Mouse (Mus musculus) heart, embryonic 16.5 days (tissue): ENCODE measurements around the gene Ppp1r13b. TPM values are rescaled to one million over a fixed set of nuclear protein-coding genes. Genes with fewer than 3 reads are reported as not detected.

ENCODE experiments used
- ATAC-seq: fragments of 200-750 bp; cut with Nextera tagmentation; replicated peaks from 2 replicates; pipeline ENCODE4 v1.8.0; 2017; ENCODE audit warnings: moderate number of reproducible peaks; ENCODE audit not compliant: insufficient read depth, low FRiP score; ENCODE audit errors: extremely low read depth
- H3K27ac ChIP-seq: fragments of 300-500 bp; sonication (generic); 2 replicates; pipeline ENCODE4 v1.5.1; 2014; ENCODE audit warnings: mild to moderate bottlenecking, low read length, control low read depth, moderate library complexity
- H3K27me3 ChIP-seq: fragments of 300-500 bp; sonication (generic); 2 replicates; pipeline ENCODE4 v1.6.1; 2014; ENCODE audit warnings: low read length, mixed read lengths; ENCODE audit not compliant: control insufficient read depth, insufficient read depth
- H3K36me3 ChIP-seq: fragments of 300-500 bp; sonication (generic); 2 replicates; pipeline ENCODE4 v1.6.1; 2014; ENCODE audit not compliant: control insufficient read depth, insufficient read depth
- H3K4me1 ChIP-seq: fragments of 300-500 bp; sonication (generic); 2 replicates; pipeline ENCODE4 v1.6.1; 2014; ENCODE audit warnings: low read length, mixed read lengths; ENCODE audit not compliant: control insufficient read depth, insufficient read depth
- H3K4me2 ChIP-seq: fragments of 300-500 bp; sonication (generic); 2 replicates; pipeline ENCODE4 v1.6.1; 2014; ENCODE audit warnings: low read depth, mild to moderate bottlenecking, control low read depth, low read length
- H3K4me3 ChIP-seq: fragments of 300-500 bp; sonication (generic); 2 replicates; pipeline ENCODE4 v1.5.1; 2014; ENCODE audit warnings: mild to moderate bottlenecking, control low read depth, low read length
- H3K9ac ChIP-seq: fragments of 300-500 bp; sonication (generic); 2 replicates; pipeline ENCODE4 v1.6.1; 2014; ENCODE audit warnings: low read length, control low read depth
- H3K9me3 ChIP-seq: fragments of 300-500 bp; sonication (generic); replicated peaks from 2 replicates; pipeline ENCODE4 v1.6.1; 2016; ENCODE audit warnings: low read length; ENCODE audit not compliant: control insufficient read depth
- WGBS: fragments of 180-500 bp; shearing (Covaris S2); extraction: QIAGEN DNeasy Blood & Tissue Kit; methylation state at CpG from one replicate; pipeline ENCODE4 v1.1.7; 2014; 5-methylcytosine and 5-hydroxymethylcytosine counted together
- polyA plus RNA-seq: library from polyadenylated mRNA; unstranded; fragments of >200 nt; fragmentation: Nextera tagmentation; extraction: Ambion mirVana; gene quantifications from 2 replicates; pipeline ENCODE4 v1.2.1, GENCODE M21; 2015

The Ppp1r13b gene
- polyA plus RNA-seq, 1 experiment from 2014 or later = 11.2 TPM

- H3K4me1 ChIP-seq = peaks cover 35% of the 10 kb centered on the region
- H3K9me3 ChIP-seq = no peaks in the 10 kb centered on the region
- no peak for ATAC-seq
- H3K36me3 ChIP-seq = no peaks in the 10 kb centered on the region
- H3K4me3 ChIP-seq = peak overlapping the region; percentile 64
- peak overlapping the region; percentile 85 for H3K4me2 ChIP-seq
- WGBS = 20% methylated on average over 19 of the region's 19 CpGs
- no peaks in the 10 kb centered on the region for H3K27me3 ChIP-seq
- H3K27ac ChIP-seq = peak overlapping the region; percentile 97
- H3K9ac ChIP-seq = peak overlapping the region; percentile 86
Observed at GRCm38 (mm10) chr12:111814769-111815762, 92.8 kb downstream of the Ppp1r13b start.

DNA sequence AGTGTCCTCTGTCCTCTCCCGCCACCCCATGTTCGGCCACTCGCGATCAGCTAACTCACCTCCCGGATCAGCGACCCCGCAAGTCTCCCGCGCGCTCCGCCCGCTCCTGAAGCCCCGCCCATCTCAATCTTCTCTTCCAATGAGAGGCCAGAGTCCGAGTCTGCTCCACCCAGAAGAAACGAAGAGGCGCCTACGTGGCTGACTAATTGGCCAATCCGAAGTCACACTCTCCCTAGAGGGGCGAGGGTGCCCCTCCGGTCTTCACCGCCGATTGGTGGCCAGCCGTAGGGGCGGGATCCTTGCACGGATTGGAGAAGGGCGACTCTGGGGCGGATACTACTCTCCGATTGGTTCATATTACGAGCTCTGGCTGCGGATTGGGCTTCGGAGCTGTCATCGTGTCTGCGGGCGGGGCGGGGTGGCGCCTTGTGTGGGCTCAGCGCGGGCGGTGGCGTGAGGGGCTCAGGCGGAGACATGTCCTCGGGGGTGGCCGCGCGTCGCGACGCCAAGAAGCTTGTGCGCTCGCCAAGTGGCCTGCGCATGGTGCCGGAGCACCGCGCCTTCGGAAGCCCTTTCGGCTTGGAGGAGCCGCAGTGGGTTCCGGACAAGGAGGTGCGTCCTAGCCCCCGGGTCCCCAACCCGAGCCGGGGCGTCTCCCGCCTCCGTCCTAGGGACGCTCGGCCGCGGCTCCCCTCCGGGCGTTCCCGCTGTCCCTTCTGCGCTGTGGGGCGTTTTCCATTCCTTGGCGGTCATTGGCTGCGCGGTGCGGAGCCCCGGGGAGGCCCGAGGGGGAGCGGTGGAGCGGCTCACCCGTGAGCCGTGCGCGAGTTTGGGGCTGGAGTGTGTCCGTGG lies 93.9 kb downstream of the Ppp1r13b start, which contains the start of the genes Xrcc3 and Zfyve21:
TSS of gene Xrcc3 (minus strand) at position 108 of the 852 bp plus-strand sequence.
TSS of gene Zfyve21 (plus strand) at position 405 of the 852 bp plus-strand sequence.
- Histone ChIP-seq H3K4me1 (peaks cover 39% of the 10 kb centered on the region), H3K4me3 (peak within 1 kb of the TSS; percentile 64)
- WGBS = under 1% methylated on average over 87 of the region's 87 CpGs

GRCm38 (mm10) chr12:111813111-111813765 lies 94.7 kb downstream of the Ppp1r13b start:
- H3K9ac ChIP-seq = peak overlapping the region; percentile 78
- H3K4me1 ChIP-seq = peaks cover 39% of the 10 kb centered on the region
- no peak for ATAC-seq
- no peak overlapping the region for H3K27ac ChIP-seq
- H3K36me3 ChIP-seq = no peaks in the 10 kb centered on the region; the same call in 1 of the 2 replicates
- H3K9me3 ChIP-seq = no peaks in the 10 kb centered on the region
- H3K27me3 ChIP-seq = no peaks in the 10 kb centered on the region
- H3K4me3 ChIP-seq = peak overlapping the region; percentile 64
- WGBS = 4% methylated on average over 27 of the region's 27 CpGs
- peak overlapping the region; percentile 95 for H3K4me2 ChIP-seq

More for the DNA sequence above, 93.9 kb downstream of the Ppp1r13b start, which contains the start of the genes Xrcc3 and Zfyve21:
- Histone ChIP-seq H3K4me2 (peak within 1 kb of the TSS; percentile 95), H3K9ac (peak within 1 kb of the TSS; percentile 86), H3K9me3 (no peaks in the 10 kb centered on the region), H3K27ac (peak within 1 kb of the TSS; percentile 97), H3K27me3 (no peaks in the 10 kb centered on the region), H3K36me3 (no peaks in the 10 kb centered on the region)
- ATAC-seq = peak; percentile 97

- no peak overlapping the region for H3K27ac ChIP-seq
- WGBS = 60% methylated on average over 12 of the region's 12 CpGs
- peak overlapping the region; percentile 78 for H3K9ac ChIP-seq
- H3K4me1 ChIP-seq = peaks cover 39% of the 10 kb centered on the region
- H3K27me3 ChIP-seq = no peaks in the 10 kb centered on the region
- peak overlapping the region; percentile 64 for H3K4me3 ChIP-seq
- no peak for ATAC-seq
- peaks cover 6% of the 10 kb centered on the region for H3K36me3 ChIP-seq
- H3K9me3 ChIP-seq = no peaks in the 10 kb centered on the region
- peak overlapping the region; percentile 95 for H3K4me2 ChIP-seq
Observed at GRCm38 (mm10) chr12:111812611-111813010, 95.3 kb downstream of the Ppp1r13b start.

DNA sequence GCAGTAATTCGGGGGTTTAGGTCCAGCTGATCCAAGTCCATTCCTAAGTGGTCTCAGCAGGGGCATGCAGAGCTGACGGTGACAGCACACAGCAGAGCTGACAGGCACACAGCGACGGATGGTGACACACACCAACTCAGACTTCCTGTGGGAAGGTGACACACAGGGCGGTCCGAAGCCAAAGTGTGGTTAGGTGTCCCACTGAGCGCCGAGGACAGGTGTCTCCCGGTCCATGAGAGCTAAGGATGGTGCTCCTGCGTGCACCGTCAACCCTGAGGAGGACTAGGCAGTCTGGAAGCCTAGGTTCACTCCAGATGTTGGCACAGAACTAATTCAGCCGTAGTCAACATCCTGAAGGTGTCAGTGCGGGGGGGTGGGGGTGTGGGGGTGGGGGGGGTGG lies 95.8 kb downstream of the Ppp1r13b start:
- Histone ChIP-seq H3K4me2 (no peak overlapping the region), H3K27ac (no peak overlapping the region), H3K4me1 (peaks cover 38% of the 10 kb centered on the region), H3K36me3 (peaks cover 7% of the 10 kb centered on the region), H3K4me3 (no peak overlapping the region), H3K27me3 (no peaks in the 10 kb centered on the region), H3K9me3 (no peaks in the 10 kb centered on the region), H3K9ac (no peak overlapping the region)
- 84% methylated on average over 12 of the region's 13 CpGs for WGBS
- no peak for ATAC-seq

DNA sequence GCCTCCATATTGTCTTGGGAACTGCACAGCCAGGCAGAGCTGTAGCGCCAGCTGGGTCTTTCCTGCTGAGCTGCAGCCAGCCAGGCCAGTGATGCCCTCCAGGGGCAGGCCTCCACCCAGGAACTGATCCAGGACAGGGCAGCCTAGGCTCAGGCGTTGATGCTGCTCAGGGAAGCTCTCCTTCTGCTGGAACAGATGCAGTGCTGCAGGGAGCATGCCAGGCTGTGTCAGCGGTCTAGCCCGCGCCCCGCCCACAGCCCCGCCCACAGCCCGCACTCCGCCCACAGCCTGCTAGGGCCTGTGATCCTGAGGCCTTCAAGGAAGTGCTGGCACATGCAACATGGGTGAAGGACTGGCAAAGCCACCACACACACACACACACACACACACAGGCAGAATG lies 98.1 kb downstream of the Ppp1r13b start:
- peak overlapping the region; percentile 35 for H3K9ac ChIP-seq
- H3K4me2 ChIP-seq = no peak overlapping the region
- H3K27ac ChIP-seq = 0 out of 2 replicates have a peak overlapping the region, but pooled peaks have one; percentile 12
- no peaks in the 10 kb centered on the region for H3K27me3 ChIP-seq
- peaks cover 18% of the 10 kb centered on the region for H3K36me3 ChIP-seq
- peak; percentile 10; the same call in 1 of the 2 replicates for ATAC-seq
- H3K9me3 ChIP-seq = no peaks in the 10 kb centered on the region
- no peak overlapping the region for H3K4me3 ChIP-seq
- H3K4me1 ChIP-seq = peaks cover 17% of the 10 kb centered on the region
- 6% methylated on average over 9 of the region's 9 CpGs for WGBS

GRCm38 (mm10) chr12:111808775-111809174 lies 99.1 kb downstream of the Ppp1r13b start:
- ATAC-seq = no peak
- 84% methylated on average over 6 of the region's 6 CpGs for WGBS
- H3K27ac ChIP-seq = no peak overlapping the region

DNA sequence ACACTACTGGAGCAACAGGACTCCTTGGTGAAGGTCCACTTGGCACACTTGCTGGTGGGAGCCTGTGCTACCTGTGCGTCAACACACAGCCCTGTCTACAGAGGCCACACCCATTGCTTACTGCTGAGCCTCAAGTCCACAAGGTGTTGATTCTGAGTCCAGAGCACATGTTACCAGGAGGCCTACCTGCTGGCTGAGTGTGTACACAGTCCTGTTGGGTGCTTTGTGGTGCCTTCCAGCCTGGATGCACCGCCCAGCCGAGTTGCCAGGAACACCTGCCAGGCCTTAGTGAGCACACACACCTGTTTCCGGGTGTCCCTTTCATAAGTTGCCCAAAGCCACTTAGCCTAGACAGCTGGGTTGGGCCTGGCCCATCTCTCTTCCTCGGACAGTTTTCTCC lies 104.4 kb downstream of the Ppp1r13b start:
- no peak overlapping the region for H3K4me2 ChIP-seq
- H3K9ac ChIP-seq = no peak overlapping the region
- WGBS = 94% methylated on average over 5 of the region's 5 CpGs
- H3K27ac ChIP-seq = no peak overlapping the region
- ATAC-seq = no peak
- H3K36me3 ChIP-seq = peaks cover 46% of the 10 kb centered on the region
- H3K27me3 ChIP-seq = no peaks in the 10 kb centered on the region
- no peak overlapping the region for H3K4me3 ChIP-seq
- peaks cover 8% of the 10 kb centered on the region; the same call in 1 of the 2 replicates for H3K4me1 ChIP-seq
- H3K9me3 ChIP-seq = no peaks in the 10 kb centered on the region

More at GRCm38 (mm10) chr12:111808775-111809174, 99.1 kb downstream of the Ppp1r13b start:
- Histone ChIP-seq H3K4me2 (no peak overlapping the region), H3K9ac (no peak overlapping the region), H3K36me3 (peaks cover 23% of the 10 kb centered on the region), H3K27me3 (no peaks in the 10 kb centered on the region), H3K4me1 (peaks cover 17% of the 10 kb centered on the region), H3K9me3 (no peaks in the 10 kb centered on the region), H3K4me3 (no peak overlapping the region)
